Mouse (Mus musculus) hindbrain, embryonic 16.5 days (tissue): Measurements from ENCODE around the gene Lca5l. TPM values are rescaled to one million over a fixed set of nuclear protein-coding genes. Genes with fewer than 3 reads are reported as not detected.

ENCODE experiments used
- ATAC-seq: fragments of 200-750 bp; cut with Nextera tagmentation; 2 replicates; pipeline ENCODE4 v1.8.0; 2017; ENCODE audit warnings: moderate TSS enrichment, moderate library complexity
- H3K27ac ChIP-seq: fragments of 300-500 bp; sonication (generic); 2 replicates; pipeline ENCODE4 v1.5.1; 2014; ENCODE audit warnings: low read depth, mild to moderate bottlenecking, control low read depth, low read length, moderate library complexity
- H3K27me3 ChIP-seq: fragments of 300-500 bp; sonication (generic); replicated peaks from 2 replicates; pipeline ENCODE4 v1.6.1; 2014; ENCODE audit warnings: low read length; ENCODE audit not compliant: control insufficient read depth, insufficient read depth
- H3K36me3 ChIP-seq: fragments of 300-500 bp; sonication (generic); 2 replicates; pipeline ENCODE4 v1.6.1; 2014; ENCODE audit warnings: mild to moderate bottlenecking, low read length, moderate library complexity, mixed read lengths; ENCODE audit not compliant: control insufficient read depth, insufficient read depth
- H3K4me1 ChIP-seq: fragments of 300-500 bp; sonication (generic); 2 replicates; pipeline ENCODE4 v1.6.1; 2014; ENCODE audit warnings: low read depth, low read length; ENCODE audit not compliant: control insufficient read depth, insufficient read depth
- H3K4me2 ChIP-seq: fragments of 300-500 bp; sonication (generic); 2 replicates; pipeline ENCODE4 v1.6.1; 2014; ENCODE audit warnings: mild to moderate bottlenecking, low read length, control low read depth, moderate library complexity
- H3K4me3 ChIP-seq: fragments of 300-500 bp; sonication (generic); 2 replicates; pipeline ENCODE4 v1.5.1; 2014; ENCODE audit warnings: mild to moderate bottlenecking, low read length, control low read depth, moderate library complexity
- H3K9ac ChIP-seq: fragments of 300-500 bp; sonication (generic); 2 replicates; pipeline ENCODE4 v1.6.1; 2014; ENCODE audit warnings: low read depth, mild to moderate bottlenecking, control low read depth, low read length, moderate library complexity
- H3K9me3 ChIP-seq: fragments of 300-500 bp; sonication (generic); 2 replicates; pipeline ENCODE4 v1.6.1; 2014; ENCODE audit warnings: mild to moderate bottlenecking, low read length, moderate library complexity; ENCODE audit not compliant: control insufficient read depth
- WGBS: fragments of 180-500 bp; shearing (Covaris S2); extraction: QIAGEN DNeasy Blood & Tissue Kit; methylation state at CpG from one replicate; pipeline ENCODE4 v1.1.7; 2014; 5-methylcytosine and 5-hydroxymethylcytosine counted together
- polyA plus RNA-seq: library from polyadenylated mRNA; unstranded; fragments of >200 nt; fragmentation: Nextera tagmentation; extraction: Ambion mirVana; gene quantifications from 2 replicates; pipeline ENCODE4 v1.2.1, GENCODE M21; 2015

Lca5l gene
- polyA plus RNA-seq = 1.6 and 1.7 TPM in 2 replicates

DNA sequence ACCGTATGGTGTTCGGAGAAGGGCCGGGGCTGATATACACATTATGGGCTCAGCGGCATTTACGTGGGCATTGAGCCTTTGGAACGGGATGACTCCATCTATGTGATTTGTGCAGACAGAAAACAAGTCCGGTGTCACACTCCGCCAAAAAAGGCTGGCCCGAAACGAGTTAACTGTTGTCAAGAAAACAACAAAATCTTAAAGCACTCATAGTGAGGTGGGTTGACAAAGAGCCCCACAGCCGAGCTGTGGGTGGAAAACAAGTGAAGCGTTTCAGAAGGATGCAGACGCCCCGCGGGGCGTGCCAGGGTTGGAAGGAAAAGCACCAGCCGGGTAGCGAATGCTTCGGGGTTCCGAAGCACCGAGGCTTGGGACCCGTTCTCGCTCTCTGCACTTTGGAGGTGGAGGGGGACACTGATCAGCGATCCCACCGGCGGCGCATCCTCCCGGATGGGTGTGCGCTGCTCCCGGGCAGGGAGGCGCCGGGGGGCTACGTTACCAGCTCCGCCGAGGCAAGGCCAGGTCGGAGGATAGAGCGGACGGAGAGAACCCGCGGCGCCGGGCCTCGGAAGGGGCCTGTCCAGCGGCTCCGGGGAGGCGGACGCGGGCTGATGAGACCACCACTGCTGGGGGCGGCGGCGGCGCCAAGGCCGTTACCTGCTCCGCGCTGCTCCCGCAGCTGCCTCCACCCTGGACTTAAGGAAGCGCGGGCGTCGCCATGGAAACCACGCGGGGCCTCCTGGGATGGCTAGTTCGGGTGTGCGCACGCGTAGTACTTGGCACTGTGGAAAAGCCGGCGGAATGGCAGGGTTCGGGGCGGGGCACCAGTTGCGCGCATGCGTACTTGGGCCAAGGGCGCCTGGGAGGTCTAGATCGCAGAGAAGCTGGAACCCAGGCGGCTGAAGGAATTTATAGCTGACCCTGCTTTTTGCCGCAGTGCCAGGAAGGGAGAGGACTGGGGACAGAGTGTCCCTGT lies at the start of gene Lca5l:
TSS of gene Lca5l (minus strand) at position 741 of the 976 bp plus-strand sequence.
- H3K4me3 ChIP-seq = peak within 1 kb of the TSS; percentile 97
- H3K27me3 ChIP-seq = no peaks in the 10 kb centered on the region
- H3K36me3 ChIP-seq = no peaks in the 10 kb centered on the region
- WGBS = under 1% methylated on average over 77 of the region's 77 CpGs
- peak within 1 kb of the TSS; percentile 95 for H3K9ac ChIP-seq
- H3K4me2 ChIP-seq = peak within 1 kb of the TSS; percentile 75
- peak; percentile 98 for ATAC-seq
- H3K4me1 ChIP-seq = peaks cover 7% of the 10 kb centered on the region
- peak within 1 kb of the TSS; percentile 90 for H3K27ac ChIP-seq
- H3K9me3 ChIP-seq = no peaks in the 10 kb centered on the region

DNA sequence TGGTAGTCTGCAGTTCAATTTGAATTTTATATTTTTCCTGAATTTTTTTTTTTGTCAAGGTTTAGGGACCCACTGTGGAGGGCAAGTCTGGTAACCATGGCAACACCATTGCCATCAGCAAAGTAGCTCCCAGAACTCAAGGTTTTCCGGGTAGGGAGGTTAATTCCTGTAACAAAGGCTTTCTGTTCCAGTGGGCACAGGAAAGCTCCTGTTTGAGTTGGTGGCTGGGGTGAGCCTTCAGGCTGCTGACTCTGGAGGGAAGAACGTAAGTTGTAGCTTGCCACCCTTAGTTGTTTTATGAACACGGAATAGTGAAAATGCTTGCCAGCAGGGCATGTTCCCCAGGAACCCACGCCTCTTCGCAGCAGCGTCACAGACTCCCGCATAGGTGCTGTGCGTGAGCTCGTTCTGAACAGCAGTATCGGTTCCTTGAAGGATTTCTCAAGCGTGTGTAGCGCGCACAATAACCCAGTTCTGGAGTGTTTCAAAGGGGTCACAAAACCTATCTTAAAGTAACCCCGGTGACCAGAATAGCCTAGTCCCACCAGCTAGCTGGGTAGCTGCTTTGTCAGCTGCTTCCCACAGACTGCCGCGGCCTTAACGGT lies 43.4 kb upstream of the Lca5l start, which contains the start of gene B3galt5:
TSS of gene B3galt5 (plus strand) at position 436 of the 605 bp plus-strand sequence.
- peak within 1 kb of the TSS; percentile 25 for H3K4me2 ChIP-seq
- no peaks in the 10 kb centered on the region for H3K9me3 ChIP-seq
- peak within 1 kb of the TSS; percentile 32 for H3K27ac ChIP-seq
- H3K4me1 ChIP-seq = peaks cover 2% of the 10 kb centered on the region
- no peak within 1 kb of the TSS for H3K4me3 ChIP-seq
- H3K27me3 ChIP-seq = no peaks in the 10 kb centered on the region
- ATAC-seq = peak; percentile 48
- H3K9ac ChIP-seq = peak within 1 kb of the TSS; percentile 2; the same call in 1 of the 2 replicates
- WGBS = 57% methylated on average over 17 of the region's 17 CpGs
- no peaks in the 10 kb centered on the region for H3K36me3 ChIP-seq

DNA sequence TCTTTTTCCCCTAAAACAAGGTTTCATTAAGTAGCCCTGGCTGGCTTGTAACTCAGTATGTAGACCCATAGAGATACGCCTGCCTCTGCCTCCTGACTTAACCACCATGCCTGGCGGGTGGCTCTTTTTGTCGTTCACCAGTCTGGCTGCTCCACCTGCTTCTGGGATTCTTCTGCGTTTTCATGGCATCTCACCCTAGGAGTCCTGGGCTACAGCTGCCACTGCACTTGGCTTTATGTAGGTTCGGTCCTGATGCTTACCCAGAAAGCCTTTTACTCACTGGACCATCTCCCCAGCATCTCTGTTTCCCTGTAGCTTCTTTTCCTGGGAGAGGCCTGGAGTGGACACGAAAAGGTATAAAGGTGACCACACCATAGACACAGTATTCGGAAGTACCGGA lies 41.9 kb upstream of the Lca5l start:
- WGBS = 88% methylated on average over 8 of the region's 8 CpGs
- no peaks in the 10 kb centered on the region for H3K36me3 ChIP-seq
- H3K9ac ChIP-seq = no peak overlapping the region
- H3K4me2 ChIP-seq = no peak overlapping the region
- peaks cover 2% of the 10 kb centered on the region for H3K4me1 ChIP-seq
- H3K27me3 ChIP-seq = no peaks in the 10 kb centered on the region
- H3K9me3 ChIP-seq = no peaks in the 10 kb centered on the region
- no peak for ATAC-seq
- H3K27ac ChIP-seq = no peak overlapping the region
- no peak overlapping the region for H3K4me3 ChIP-seq

DNA sequence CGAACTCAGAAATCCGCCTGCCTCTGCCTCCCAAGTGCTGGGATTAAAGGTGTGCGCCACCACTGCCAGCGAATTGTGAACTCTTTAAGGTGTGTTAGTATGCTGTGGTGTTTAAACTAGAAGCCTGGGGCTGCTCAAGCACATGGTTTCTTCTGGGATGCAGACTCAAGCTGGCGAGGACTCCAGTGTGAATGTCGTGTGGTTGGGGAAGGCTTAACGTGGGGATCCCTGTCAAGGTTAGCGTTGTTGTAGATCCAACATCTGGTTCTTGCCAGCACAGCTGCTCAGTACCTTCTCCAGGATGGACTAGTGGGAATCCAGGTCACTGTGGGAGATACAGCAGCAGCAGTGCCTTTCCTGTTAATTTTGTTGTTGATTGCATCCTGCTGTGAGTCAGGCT lies 39.9 kb upstream of the Lca5l start:
- Histone ChIP-seq H3K9me3 (no peaks in the 10 kb centered on the region), H3K27me3 (no peaks in the 10 kb centered on the region), H3K36me3 (no peaks in the 10 kb centered on the region), H3K4me1 (peaks cover 2% of the 10 kb centered on the region), H3K4me3 (no peak overlapping the region), H3K4me2 (no peak overlapping the region), H3K27ac (no peak overlapping the region), H3K9ac (no peak overlapping the region)
- no peak for ATAC-seq
- 85% methylated on average over 8 of the region's 8 CpGs for WGBS

DNA sequence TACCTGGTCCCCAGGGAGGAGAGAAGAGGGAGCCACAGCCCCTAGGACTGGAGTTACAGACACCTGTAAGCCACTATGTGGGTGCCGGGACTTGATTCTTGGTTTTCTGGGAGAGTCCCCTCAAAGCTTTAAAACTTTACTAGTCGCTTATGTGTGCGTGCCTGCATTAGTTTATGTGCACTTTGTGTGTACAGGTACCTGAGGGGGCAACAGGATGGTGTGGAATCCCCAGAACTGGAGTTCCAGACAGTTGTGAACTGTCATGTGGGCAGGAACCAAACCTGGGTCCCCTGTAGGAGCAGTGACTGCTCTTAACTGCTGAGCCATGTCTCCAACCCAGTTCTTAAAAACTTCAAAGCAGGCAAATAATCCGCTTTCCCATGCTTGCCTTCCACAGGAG lies 39.2 kb upstream of the Lca5l start:
- no peak overlapping the region for H3K27ac ChIP-seq

DNA sequence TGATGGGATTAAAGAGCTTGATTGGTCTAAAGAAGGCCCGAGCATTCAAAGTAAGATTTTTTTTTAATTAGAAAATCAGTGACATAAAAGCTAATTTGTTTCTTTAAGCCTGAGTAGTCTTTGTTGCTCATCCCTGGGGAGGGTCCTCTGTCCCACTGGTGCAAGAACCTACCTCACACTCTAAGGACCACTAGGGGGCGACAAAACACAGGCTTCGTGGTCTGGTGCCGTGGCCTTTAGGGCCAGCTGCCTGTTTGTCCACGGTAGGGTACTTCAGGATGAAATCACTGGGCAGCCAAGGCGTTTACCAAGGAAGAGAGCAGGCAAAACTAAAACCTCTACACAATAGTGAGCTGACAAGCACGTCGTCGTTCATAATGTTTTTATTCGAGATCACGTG lies 38.3 kb upstream of the Lca5l start:
- H3K9ac ChIP-seq = no peak overlapping the region
- no peak overlapping the region for H3K4me2 ChIP-seq
- no peaks in the 10 kb centered on the region for H3K9me3 ChIP-seq
- H3K4me3 ChIP-seq = no peak overlapping the region
- H3K27ac ChIP-seq = no peak overlapping the region
- 29% methylated on average over 11 of the region's 11 CpGs for WGBS
- no peaks in the 10 kb centered on the region; the same call in 1 of the 2 replicates for H3K4me1 ChIP-seq
- H3K36me3 ChIP-seq = no peaks in the 10 kb centered on the region
- H3K27me3 ChIP-seq = no peaks in the 10 kb centered on the region
- peak; percentile 73 for ATAC-seq

More for the DNA sequence above, 39.2 kb upstream of the Lca5l start:
- ATAC-seq = no peak
- Histone ChIP-seq H3K9me3 (no peaks in the 10 kb centered on the region), H3K4me3 (no peak overlapping the region), H3K27me3 (no peaks in the 10 kb centered on the region), H3K4me2 (no peak overlapping the region), H3K36me3 (no peaks in the 10 kb centered on the region), H3K9ac (no peak overlapping the region), H3K4me1 (peaks cover 2% of the 10 kb centered on the region)
- WGBS = 95% methylated on average over 4 of the region's 4 CpGs

DNA sequence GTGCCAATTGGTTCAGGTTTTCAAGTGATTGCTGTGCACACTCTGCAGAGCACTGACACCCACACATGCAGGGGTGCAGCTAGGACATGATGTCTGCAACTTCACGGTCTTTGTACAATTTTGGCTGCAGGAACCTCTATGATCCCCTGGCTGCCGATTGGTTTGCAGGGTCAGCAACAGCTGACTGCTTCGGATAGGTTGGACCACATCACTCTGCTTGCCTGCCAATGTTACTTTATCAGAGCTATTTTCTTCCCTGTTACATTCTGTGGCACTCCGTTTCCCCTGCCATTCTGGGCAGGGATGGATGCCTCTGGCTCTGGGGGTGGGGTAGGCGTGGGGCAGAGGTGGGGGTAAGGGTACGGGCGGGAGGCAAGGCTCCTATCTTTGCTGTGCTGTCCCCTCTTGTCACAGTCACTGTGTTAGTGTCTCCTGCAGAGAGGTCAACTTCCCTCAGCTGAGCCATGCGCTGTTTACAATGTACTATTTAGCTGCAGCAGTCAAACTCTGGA lies 37.0 kb upstream of the Lca5l start:
- H3K4me1 ChIP-seq = no peaks in the 10 kb centered on the region
- H3K36me3 ChIP-seq = no peaks in the 10 kb centered on the region
- no peak overlapping the region for H3K4me2 ChIP-seq
- H3K9ac ChIP-seq = no peak overlapping the region
- H3K27me3 ChIP-seq = no peaks in the 10 kb centered on the region
- WGBS = 38% methylated on average over 8 of the region's 8 CpGs
- ATAC-seq = no peak
- H3K4me3 ChIP-seq = no peak overlapping the region
- H3K27ac ChIP-seq = no peak overlapping the region
- no peaks in the 10 kb centered on the region for H3K9me3 ChIP-seq

DNA sequence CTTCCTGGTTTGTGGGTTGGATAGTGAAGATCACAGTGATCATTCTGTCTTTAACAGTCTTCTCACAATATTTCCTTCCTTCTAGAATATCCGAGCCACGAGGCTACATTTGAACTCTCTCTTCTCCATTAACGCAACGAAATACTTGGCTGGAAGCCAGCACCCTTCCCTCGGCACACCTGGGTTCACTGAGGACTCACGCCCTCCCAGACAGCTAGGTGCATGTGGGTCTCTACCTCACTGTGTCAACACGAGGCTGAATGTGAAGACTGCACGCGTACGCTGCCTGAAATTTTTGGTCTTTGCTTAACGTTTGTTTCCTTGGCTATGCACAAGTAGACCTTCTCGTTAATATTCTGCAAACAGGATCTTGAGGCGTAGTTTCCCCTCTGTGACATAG lies 36.4 kb upstream of the Lca5l start:
- WGBS = 77% methylated on average over 13 of the region's 13 CpGs
- no peak overlapping the region for H3K27ac ChIP-seq
- H3K27me3 ChIP-seq = no peaks in the 10 kb centered on the region
- no peak overlapping the region for H3K9ac ChIP-seq
- no peaks in the 10 kb centered on the region for H3K9me3 ChIP-seq
- H3K4me2 ChIP-seq = no peak overlapping the region
- no peak for ATAC-seq
- no peaks in the 10 kb centered on the region for H3K4me1 ChIP-seq
- no peak overlapping the region for H3K4me3 ChIP-seq
- H3K36me3 ChIP-seq = no peaks in the 10 kb centered on the region

DNA sequence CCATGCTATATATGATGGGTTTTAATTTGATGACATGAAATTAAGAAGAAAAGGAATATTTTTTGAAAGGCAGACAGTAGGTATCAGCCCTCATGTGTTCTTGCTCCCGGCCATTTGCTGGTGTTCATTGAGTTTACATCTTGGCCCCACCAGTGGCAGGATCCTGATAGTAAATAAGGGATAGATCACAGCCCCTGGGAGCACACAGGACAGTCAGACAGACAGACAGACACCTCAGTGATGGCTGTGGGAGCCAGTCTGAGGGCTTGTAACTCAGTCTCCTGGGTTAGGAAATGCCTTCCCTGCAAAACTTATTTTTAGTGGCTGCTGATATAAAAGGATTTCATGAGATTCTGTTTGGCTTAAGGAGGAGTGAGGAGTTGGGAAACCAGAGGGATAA lies 30.4 kb upstream of the Lca5l start:
- Histone ChIP-seq H3K27me3 (no peaks in the 10 kb centered on the region), H3K4me2 (no peak overlapping the region), H3K9ac (no peak overlapping the region), H3K36me3 (no peaks in the 10 kb centered on the region), H3K4me3 (no peak overlapping the region), H3K27ac (no peak overlapping the region), H3K4me1 (no peaks in the 10 kb centered on the region), H3K9me3 (no peaks in the 10 kb centered on the region)
- no peak for ATAC-seq
- WGBS = 88% methylated on average over 1 of the region's 1 CpGs
